Mouse (Mus musculus): ENCODE measurements around the gene Gdf15. TPM values are rescaled to one million over a fixed set of nuclear protein-coding genes. Genes with fewer than 3 reads are reported as not detected.

The Gdf15 gene
- polyA plus RNA-seq, 1 experiment from 2014 or later, result not detected

DNA sequence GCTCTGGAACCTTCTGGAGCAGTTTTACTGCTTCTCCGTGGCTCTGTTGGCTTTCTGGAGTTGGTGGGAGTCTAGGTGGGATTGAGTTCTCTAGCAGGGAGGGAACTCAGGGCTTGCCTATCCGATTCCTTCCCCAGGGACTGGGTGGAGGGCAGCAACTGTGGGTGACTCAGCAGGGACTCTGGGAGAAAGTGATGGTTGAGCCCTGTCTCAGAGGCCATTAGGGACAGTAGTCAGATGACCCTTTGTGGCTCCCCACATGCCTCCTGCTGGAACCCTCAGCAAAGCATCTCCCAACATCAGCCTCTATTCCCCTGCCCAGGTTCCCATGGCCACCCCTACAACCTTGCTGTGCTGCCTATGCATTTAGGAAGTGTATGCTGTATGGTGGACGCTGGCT is 10.8 kb upstream of the Gdf15 start:
- no peaks in the 10 kb centered on the region for H3K27me3 ChIP-seq
- ATAC-seq (ENCODE audit: low read depth), result no peak
- H3K27ac ChIP-seq (replicated peaks), result no peak overlapping the region
- no peak overlapping the region for H3K4me3 ChIP-seq
- H3K9ac ChIP-seq, result no peak overlapping the region
- H3K9me3 ChIP-seq, result no peaks in the 10 kb centered on the region
- no peak overlapping the region for H3K4me2 ChIP-seq
- H3K36me3 ChIP-seq, result no peaks in the 10 kb centered on the region
- H3K4me1 ChIP-seq (replicated peaks), result peaks cover 28% of the 10 kb centered on the region
- 73% methylated on average over 3 of the region's 3 CpGs for WGBS

DNA sequence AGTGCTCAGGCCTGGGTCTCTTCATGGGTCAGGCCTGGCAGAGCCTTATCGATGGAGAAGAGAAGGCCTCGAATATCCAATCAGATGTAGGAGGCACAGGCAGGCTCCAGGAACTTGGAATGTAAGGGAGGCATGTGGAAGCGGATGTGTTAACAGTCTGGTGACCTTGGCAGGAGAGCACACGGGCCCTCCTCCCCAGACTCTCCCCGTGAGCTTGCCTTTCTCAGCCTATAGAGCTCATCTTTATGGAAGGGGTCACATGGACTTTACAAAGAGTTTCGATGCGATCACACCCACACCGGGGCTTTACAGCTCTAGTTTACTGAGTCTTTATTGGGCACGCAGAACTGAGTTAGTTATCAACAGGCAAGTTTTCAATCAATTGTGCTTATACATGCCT is 6.5 kb upstream of the Gdf15 start:
- no peak for ATAC-seq (ENCODE audit: low read depth)
- H3K27me3 ChIP-seq, result no peaks in the 10 kb centered on the region; the same call in 1 of the 2 replicates
- H3K27ac ChIP-seq (replicated peaks), result no peak overlapping the region
- no peaks in the 10 kb centered on the region for H3K36me3 ChIP-seq
- WGBS, result 70% methylated on average over 9 of the region's 9 CpGs
- H3K9ac ChIP-seq, result no peak overlapping the region
- H3K4me1 ChIP-seq (replicated peaks), result peaks cover 5% of the 10 kb centered on the region; the same call in 1 of the 2 replicates
- H3K4me3 ChIP-seq, result no peak overlapping the region
- no peak overlapping the region for H3K4me2 ChIP-seq
- no peaks in the 10 kb centered on the region for H3K9me3 ChIP-seq

DNA sequence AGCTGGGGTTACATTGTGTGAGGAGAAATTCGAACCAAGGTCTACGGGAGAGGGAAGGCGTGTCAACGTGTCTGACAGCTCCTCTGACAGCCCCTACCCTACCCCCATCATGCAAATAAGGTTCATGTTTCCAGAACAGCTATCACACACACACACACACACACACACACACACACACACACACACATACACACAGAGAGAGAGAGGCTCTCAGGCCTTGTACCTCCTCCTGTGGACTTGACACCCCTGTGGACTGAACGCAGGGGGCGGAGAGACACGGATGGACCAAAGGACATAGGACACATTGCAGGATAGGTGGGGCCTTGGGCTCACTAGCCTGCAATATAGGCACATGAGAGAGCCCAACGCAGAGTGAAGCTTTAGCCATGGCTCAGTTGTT is 4.6 kb upstream of the Gdf15 start:
- Histone ChIP-seq H3K9ac (no peak overlapping the region), H3K4me1 (replicated peaks) (peaks cover 5% of the 10 kb centered on the region; the same call in 1 of the 2 replicates), H3K4me3 (no peak overlapping the region), H3K27ac (replicated peaks) (no peak overlapping the region), H3K36me3 (no peaks in the 10 kb centered on the region), H3K4me2 (no peak overlapping the region), H3K27me3 (peaks cover 5% of the 10 kb centered on the region; the same call in 1 of the 2 replicates), H3K9me3 (no peaks in the 10 kb centered on the region)
- 63% methylated on average over 8 of the region's 8 CpGs for WGBS
- no peak for ATAC-seq (ENCODE audit: low read depth)

DNA sequence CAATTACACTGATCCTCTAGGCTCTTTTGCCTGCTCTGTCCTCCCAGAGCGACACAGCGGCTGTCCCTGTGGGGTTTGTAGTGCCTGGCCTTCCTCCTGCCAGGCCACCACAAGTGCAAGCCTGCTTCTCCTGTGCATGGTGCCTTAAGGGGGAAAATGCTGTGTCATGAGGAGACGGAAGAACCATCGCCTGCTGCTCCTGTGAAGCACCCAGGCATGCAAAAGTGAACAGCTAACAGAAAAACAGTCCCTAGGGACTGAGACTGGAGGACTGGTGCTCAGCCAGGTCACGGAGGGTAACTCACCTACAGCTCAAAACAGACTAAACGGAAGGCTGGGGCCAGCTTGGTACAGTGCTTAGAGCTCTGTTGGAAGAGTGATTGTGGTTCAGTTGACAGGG is 3.3 kb upstream of the Gdf15 start:
- Histone ChIP-seq H3K9me3 (no peaks in the 10 kb centered on the region), H3K4me1 (replicated peaks) (peaks cover 15% of the 10 kb centered on the region), H3K9ac (no peak overlapping the region), H3K4me3 (no peak overlapping the region), H3K36me3 (no peaks in the 10 kb centered on the region), H3K4me2 (no peak overlapping the region), H3K27me3 (peaks cover 13% of the 10 kb centered on the region), H3K27ac (replicated peaks) (no peak overlapping the region)
- no peak for ATAC-seq (ENCODE audit: low read depth)
- 76% methylated on average over 6 of the region's 6 CpGs for WGBS

DNA sequence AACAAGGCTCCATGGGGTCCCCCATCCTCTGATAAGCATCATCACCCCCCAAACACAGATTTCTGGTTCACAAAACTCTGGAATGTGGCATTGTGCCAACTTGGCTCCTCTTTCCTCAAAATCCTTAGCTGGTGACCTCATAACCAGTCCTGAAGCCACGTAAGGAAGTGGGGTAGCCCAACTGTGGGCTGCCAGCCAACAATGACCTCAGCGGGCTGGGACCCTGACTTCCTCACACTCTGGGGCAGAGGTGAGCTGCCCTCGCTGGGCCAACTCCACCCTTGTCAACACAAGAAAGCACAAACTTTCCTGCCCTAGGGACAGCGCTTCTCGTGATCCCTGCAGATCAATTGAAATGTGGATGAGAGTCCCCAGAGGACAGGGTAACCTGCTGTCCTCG is 1.8 kb upstream of the Gdf15 start:
- no peak overlapping the region for H3K4me3 ChIP-seq
- H3K27me3 ChIP-seq, result peaks cover 13% of the 10 kb centered on the region
- no peaks in the 10 kb centered on the region for H3K9me3 ChIP-seq
- H3K27ac ChIP-seq (replicated peaks), result no peak overlapping the region
- H3K9ac ChIP-seq, result no peak overlapping the region
- peaks cover 29% of the 10 kb centered on the region for H3K4me1 ChIP-seq (replicated peaks)
- no peaks in the 10 kb centered on the region for H3K36me3 ChIP-seq
- ATAC-seq (ENCODE audit: low read depth), result no peak
- WGBS, result 63% methylated on average over 6 of the region's 6 CpGs
- no peak overlapping the region for H3K4me2 ChIP-seq

DNA sequence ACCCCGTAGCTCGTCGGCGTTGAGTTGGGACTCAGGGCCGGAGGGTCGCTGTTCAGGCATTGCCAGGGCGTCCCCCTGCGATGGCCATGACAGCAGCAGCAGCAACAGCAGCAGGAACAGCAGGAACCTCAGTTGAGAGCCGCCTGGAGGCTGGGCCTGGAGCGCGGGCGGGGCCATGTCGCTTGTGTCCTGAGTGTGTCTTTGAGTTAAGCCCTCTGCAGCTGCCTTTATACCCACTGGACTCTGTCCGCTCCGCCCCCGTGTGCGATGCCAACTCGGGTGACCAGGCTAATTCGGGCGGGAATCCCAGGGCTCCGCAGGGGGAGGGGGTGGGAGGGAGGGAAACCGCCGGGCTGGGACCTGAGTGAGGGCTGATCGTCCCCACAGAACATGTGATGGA is 820 bp downstream of the Gdf15 start:
- Histone ChIP-seq H3K36me3 (no peaks in the 10 kb centered on the region), H3K4me3 (no peak overlapping the region), H3K4me2 (no peak overlapping the region; the same call in 1 of the 2 replicates), H3K4me1 (replicated peaks) (peaks cover 25% of the 10 kb centered on the region), H3K9ac (no peak overlapping the region), H3K27ac (replicated peaks) (no peak overlapping the region), H3K27me3 (peaks cover 13% of the 10 kb centered on the region), H3K9me3 (no peaks in the 10 kb centered on the region)
- 20% methylated on average over 23 of the region's 24 CpGs for WGBS
- ATAC-seq (ENCODE audit: low read depth), result no peak

DNA sequence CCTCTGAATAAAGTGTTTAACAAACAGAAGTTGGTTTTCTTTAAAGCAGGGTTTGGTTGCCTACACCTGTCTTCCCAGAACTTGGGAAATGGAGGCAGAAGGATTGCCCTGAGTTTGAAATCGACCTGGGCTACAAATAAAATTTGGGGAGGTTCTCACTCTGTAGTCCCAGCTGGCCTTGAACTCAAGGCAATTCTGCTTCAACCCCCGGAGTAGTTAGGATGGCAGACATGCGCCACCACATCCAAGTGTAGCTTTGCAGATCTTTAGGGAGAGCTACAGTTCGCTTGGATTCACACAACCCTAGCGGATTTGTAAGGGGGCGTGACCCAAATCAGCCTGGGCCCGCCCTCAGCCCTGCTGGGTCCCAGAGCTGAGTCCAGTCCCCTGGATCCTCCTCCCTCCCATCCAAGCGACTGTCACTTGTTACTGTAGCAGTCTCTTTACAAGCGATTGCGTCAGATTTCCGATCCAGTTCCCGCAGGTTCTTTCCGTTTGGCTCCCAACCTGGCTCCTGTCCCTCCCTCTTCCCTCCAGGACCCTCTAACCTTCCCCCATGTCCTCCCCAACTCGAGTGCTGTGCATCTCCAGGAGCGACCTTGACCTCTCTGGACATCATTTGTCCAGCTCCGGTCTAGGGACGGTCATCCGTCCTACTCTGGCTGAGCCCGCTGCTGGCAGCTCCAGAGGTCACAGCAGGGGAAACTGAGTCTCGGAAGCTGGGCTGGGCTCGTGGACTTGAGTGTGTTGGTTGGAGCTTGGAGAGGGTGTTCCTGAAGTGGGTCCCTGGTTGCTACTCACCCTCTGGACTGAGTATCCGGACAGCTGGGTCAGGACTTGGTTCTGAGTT is 1.5 kb downstream of the Gdf15 start:
- ATAC-seq (ENCODE audit: low read depth), result no peak
- Histone ChIP-seq H3K36me3 (no peaks in the 10 kb centered on the region), H3K9ac (no peak overlapping the region), H3K4me2 (peak overlapping the region; percentile 62), H3K4me3 (no peak overlapping the region), H3K27me3 (peaks cover 13% of the 10 kb centered on the region), H3K9me3 (no peaks in the 10 kb centered on the region), H3K4me1 (replicated peaks) (peaks cover 25% of the 10 kb centered on the region), H3K27ac (replicated peaks) (no peak overlapping the region)
- WGBS, result 13% methylated on average over 22 of the region's 22 CpGs

DNA sequence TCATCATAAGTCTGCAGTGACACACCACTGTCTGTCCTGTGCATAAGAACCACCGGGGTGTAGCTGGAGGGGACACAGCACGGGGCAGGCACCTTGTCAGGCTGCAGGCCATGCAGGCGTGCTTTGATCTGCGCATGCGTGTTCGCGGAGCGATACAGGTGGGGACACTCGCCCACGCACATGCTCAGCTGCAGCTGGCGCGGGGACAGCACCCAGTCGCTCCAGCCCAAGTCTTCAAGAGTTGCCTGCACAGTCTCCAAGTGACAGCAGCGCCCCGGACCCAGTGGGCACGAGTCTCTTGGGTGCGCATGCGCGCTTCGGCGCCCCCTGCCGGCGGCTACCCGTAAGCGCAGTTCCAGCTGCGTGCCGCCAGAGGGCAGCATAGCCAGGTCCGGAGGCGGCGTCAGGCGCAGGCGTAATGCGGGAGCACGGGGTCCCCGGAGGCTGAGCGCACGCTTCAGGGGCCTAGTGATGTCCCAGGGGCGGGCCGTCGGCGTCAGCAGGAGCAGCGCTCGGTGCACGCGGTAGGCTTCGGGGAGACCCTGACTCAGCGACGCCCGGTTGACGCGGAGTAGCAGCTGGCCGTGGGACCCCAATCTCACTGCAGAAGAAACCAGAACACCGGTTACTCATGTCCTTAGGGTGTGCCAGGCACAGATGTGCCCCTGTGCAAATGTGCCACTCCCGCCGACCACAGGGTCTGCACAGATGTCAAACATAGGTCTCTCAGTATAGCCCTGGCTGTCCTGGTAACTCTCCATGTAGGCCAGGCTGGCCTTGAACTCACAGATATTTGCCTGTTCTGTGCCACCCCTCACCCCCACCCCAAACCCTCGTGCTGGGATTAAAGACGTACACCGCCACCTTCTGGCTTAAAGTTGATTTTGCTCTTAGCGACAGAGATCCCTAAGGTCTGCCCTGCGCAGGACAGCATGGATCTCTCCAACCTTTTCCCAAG is 2.4 kb downstream of the Gdf15 start:
- H3K9ac ChIP-seq, result peak overlapping the region; percentile 71
- peak; percentile 94 for ATAC-seq (ENCODE audit: low read depth)
- no peaks in the 10 kb centered on the region for H3K36me3 ChIP-seq
- peak overlapping the region; percentile 45 for H3K4me3 ChIP-seq
- H3K4me2 ChIP-seq, result peak overlapping the region; percentile 62
- WGBS, result under 1% methylated on average over 60 of the region's 60 CpGs
- H3K4me1 ChIP-seq (replicated peaks), result peaks cover 25% of the 10 kb centered on the region
- peak overlapping the region; percentile 76 for H3K27ac ChIP-seq (replicated peaks)
- no peaks in the 10 kb centered on the region for H3K9me3 ChIP-seq
- peaks cover 13% of the 10 kb centered on the region for H3K27me3 ChIP-seq

DNA sequence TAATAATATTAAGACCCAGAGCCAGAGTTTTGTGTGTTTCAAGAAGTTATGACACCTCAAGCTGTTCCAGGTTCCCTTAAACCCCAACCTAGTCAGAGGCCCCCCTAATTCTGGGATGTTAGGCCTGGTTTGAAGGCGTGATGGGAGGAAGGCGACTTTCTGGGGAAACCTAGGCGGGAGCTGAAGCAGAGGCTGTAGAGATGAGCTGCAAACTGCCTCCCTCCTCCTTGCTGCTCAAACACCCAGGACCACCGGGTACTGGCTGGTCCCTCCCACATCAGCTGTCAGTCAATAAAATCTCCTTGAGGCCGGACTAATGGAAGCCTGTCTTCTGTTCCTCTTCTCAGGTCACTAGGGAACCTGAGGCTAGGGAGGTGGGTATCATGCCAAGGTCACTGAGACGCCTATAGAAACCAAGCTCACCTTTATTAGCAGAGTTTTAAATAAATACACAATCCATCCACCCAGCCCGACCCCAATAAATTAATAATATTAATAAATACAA is 3.2 kb downstream of the Gdf15 start:
- Histone ChIP-seq H3K4me1 (replicated peaks) (peaks cover 25% of the 10 kb centered on the region), H3K9ac (peak overlapping the region; percentile 71), H3K4me2 (peak overlapping the region; percentile 62), H3K4me3 (peak overlapping the region; percentile 45), H3K9me3 (no peaks in the 10 kb centered on the region), H3K27ac (replicated peaks) (peak overlapping the region; percentile 76), H3K36me3 (no peaks in the 10 kb centered on the region), H3K27me3 (peaks cover 13% of the 10 kb centered on the region)
- 59% methylated on average over 7 of the region's 7 CpGs for WGBS
- ATAC-seq (ENCODE audit: low read depth), result peak; percentile 8; the same call in 1 of the 2 replicates

DNA sequence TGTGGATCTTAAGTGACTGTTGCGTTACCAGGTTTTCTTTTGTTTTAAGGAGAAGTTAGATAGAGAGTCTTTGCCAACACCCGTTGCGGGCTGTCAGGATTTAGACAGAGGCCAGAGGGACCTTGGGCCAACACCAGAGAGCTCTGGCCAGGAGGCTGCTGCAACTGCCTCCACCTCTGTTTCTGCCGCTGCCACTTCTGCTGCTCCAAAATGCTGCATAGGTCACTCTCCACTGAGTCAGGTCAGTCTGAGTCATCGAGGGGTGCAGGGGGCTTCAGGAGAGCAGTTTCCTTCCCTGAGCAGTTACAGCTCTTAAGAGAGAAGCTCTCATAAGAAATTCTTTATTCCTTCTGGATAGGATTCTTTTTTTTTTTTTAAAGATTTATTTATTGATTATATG is 5.2 kb downstream of the Gdf15 start:
- H3K27me3 ChIP-seq, result peaks cover 15% of the 10 kb centered on the region
- no peak overlapping the region for H3K4me2 ChIP-seq
- peaks cover 25% of the 10 kb centered on the region for H3K4me1 ChIP-seq (replicated peaks)
- WGBS, result 84% methylated on average over 5 of the region's 5 CpGs
- no peaks in the 10 kb centered on the region for H3K9me3 ChIP-seq
- no peak overlapping the region for H3K9ac ChIP-seq
- no peak overlapping the region for H3K27ac ChIP-seq (replicated peaks)
- H3K4me3 ChIP-seq, result no peak overlapping the region
- no peaks in the 10 kb centered on the region for H3K36me3 ChIP-seq
- ATAC-seq (ENCODE audit: low read depth), result no peak

DNA sequence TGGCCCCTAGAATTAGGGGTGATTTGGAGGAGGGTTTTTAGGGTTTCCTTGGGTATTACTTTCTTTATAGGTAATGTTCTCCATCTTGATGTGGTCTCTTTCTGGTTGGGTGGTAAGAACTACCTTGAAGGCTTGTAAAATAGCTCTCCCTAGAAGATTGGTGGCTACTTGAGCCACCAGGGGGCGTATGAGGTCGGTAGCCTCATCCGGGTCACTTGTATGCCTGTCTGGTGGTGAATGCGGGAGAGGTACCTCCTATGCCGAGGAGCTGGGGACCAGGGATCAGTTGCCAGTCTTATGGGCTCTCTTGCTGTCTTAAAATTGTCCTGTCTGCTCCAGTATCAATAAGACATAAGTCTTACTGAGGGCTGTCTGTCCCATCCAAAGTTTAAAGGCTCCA is 7.2 kb downstream of the Gdf15 start:
- H3K4me3 ChIP-seq, result no peak overlapping the region
- H3K9ac ChIP-seq, result no peak overlapping the region
- H3K4me2 ChIP-seq, result no peak overlapping the region
- H3K4me1 ChIP-seq (replicated peaks), result peaks cover 12% of the 10 kb centered on the region
- no peaks in the 10 kb centered on the region for H3K9me3 ChIP-seq
- H3K27ac ChIP-seq (replicated peaks), result no peak overlapping the region
- no peaks in the 10 kb centered on the region for H3K36me3 ChIP-seq
- H3K27me3 ChIP-seq, result peaks cover 20% of the 10 kb centered on the region
- 24% methylated on average over 5 of the region's 5 CpGs for WGBS
- no peak for ATAC-seq (ENCODE audit: low read depth)

DNA sequence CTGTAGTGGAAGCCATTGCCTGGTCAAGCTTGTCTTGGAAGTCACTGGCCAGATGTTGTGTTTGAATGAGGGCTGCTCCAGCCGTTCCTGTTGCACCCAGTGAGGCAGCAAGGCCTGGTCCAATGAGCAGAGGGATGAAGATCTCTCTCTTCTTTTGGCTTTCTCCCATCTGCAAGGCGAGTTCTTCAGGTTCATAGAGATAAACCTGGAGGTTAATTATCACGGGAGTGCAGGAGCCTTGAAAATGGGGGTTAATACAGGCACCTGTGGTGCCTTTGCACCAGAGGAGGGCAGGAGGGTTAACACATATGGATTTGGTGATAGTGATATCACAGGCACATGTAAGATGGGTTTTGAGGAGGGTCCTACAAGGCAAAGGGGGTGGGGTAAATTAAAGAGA is 10.0 kb downstream of the Gdf15 start:
- ATAC-seq (ENCODE audit: low read depth), result no peak

More for the DNA sequence above, 10.0 kb downstream of the Gdf15 start:
- Histone ChIP-seq H3K27me3 (peaks cover 20% of the 10 kb centered on the region), H3K9ac (no peak overlapping the region), H3K4me3 (no peak overlapping the region), H3K4me2 (no peak overlapping the region), H3K9me3 (no peaks in the 10 kb centered on the region), H3K4me1 (replicated peaks) (no peaks in the 10 kb centered on the region), H3K27ac (replicated peaks) (no peak overlapping the region), H3K36me3 (no peaks in the 10 kb centered on the region)
- 58% methylated on average over 3 of the region's 3 CpGs for WGBS
